Mouse (Mus musculus) liver, adult 2 months (tissue): ENCODE measurements at regions not wholly inside any gene's neighbourhood (a gene's known extent, or its start where the extent isn't known, plus 50 kb on each side); places are given as distances from the start of the nearest gene placed in this dataset.

ENCODE experiments used
- CTCF ChIP-seq: fragments of 200-500 bp; IDR thresholded peaks from 2 replicates; pipeline ENCODE4 v1.5.1; 2011; ENCODE audit warnings: low read depth, low read length, control low read depth
- POLR2A ChIP-seq: fragments of 200-500 bp; IDR thresholded peaks from 2 replicates; pipeline ENCODE4 v1.6.1; 2011; ENCODE audit warnings: low read length, control low read depth; ENCODE audit not compliant: insufficient read depth; ENCODE audit errors: extremely low read depth

DNA sequence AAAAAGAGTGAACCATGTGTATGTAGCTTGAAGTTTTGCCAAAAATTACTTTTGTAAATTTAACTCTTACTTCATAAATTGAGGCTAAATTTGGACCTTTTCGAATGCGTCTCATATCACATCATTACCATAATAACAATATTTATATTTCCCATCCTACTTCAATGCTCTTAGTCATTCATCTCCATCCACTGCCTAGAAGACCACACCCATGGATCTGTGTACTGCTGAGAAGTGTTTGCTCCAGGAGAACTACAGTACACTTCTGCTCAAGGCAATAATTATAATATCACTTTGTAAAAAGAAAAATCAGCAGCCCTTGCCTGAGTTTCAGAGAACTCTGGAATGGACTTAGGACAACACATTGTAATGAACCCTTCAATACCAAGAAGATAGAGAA, 133.6 kb downstream of the Mat2b start:
- TF ChIP-seq CTCF, result no peak
- no peak for TF ChIP-seq POLR2A
